Mouse (Mus musculus) frontal cortex, postnatal 36 days (tissue): ENCODE measurements around the gene Cd151.

Source experiments
- DNase-seq, 2 experiments: peaks; one replicate each; pipeline ENCODE4 v3.0.0; 2022; ENCODE audit warnings: low spot score in 2 of 2

The Cd151 gene

DNA sequence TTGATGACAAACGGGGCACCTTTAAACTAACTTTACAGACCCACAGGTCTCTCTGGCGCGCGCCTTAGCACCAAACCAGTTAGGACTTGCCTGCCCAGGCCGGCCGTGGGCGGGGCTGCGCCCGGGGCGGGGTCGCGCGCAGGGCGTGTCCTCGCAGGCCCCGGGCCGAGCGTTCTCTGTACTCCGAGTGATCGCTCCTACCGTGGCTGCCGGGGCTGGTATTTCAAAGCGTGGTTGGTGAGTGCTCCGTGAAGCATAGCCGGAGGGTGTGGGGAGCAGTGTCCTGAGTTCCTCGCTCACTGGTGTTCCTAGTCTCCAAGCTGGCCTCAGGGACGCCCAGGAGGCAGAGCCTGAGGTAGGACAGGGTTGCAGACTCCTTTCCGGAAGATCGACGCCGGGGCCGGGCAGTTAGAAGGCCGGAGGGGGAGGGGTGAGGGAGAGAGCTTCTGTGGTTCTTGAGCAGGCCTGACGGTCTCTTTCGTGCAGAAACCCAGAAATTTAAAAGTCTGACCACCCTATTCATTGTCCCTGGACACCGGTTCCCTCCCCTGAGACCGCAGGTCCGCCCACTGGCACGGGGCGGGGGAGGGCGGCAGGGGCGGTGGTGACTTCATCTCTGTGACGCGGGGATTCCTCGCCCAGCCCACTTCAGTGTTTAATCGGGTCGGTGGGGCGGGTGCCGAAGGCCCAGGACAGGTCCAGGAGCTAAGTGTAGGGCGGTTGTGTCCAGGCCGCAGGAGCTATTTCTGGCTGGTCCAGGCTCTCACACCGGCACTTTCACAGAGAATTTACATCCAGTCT, at the start of gene Cd151:
TSS of gene Cd151 (plus strand) at position 163 of the 801 bp plus-strand sequence.
- peak in 1 of 2 experiments; percentile 65 for DNase-seq

DNA sequence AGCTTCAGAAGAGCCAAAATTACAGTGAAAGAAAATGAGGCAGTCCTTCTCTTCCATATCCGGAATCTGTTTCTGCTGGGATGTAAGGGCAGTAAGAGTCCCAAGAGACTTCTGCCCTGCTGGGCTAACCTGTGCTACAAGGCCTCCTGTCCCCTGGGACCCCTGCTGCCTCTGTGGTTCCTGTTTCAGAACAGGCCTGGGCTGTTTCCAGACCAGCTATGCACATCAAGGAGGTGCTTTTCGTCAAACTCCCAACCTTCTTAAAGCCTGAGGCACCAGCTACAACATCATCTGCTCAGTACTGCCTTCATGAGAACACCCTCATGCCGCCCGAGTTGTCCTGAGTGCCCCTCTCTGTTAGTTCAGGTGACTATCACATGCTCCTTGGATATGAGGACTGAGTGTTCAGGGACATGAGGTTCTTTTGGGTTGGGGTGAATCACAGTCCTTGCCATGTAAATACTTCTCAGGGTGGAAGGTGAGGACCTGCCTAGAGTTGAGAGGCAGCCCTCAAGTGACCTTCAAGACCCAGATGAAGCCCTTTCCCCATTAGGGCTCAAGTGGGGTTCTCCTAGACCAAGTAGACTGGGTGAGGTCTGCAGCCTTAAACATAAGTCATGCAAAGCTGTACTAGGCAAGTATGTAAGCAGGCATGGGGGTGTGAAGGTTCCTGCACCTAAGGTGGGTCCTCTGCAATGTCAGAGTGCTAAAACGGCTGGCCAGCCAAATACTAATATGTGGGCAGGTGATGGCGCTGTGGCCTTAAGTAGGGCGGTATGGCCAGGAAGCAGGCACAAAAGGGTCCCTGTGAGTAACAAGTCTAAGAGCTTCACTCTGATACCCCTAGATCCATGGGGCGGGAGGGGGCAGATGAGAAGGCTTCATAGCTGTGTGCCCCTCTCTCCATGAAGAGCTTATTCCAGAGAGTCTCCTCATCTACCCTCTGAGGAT, 49.2 kb upstream of the Cd151 start:
- DNase-seq: no peak

DNA sequence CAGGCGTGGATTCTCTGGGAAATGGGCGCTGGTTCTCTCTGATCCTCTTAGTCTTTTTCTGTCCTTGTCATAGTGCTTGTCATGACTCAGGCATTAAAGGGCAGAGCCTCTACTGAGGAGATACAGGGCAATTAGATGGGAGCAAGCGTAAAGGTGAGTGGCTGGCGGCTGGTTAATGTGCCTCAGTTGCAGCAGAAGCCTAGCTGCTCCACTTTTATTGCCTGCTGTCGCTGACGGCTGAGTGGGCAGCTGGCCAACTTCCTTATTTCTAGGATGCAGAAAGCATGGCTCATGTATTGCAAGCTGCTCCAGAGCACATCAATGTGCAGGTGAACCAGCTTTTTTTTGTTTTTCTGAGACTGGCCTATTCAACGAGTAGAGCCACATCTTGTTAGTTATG, 48.2 kb upstream of the Cd151 start:
- DNase-seq: no peak

DNA sequence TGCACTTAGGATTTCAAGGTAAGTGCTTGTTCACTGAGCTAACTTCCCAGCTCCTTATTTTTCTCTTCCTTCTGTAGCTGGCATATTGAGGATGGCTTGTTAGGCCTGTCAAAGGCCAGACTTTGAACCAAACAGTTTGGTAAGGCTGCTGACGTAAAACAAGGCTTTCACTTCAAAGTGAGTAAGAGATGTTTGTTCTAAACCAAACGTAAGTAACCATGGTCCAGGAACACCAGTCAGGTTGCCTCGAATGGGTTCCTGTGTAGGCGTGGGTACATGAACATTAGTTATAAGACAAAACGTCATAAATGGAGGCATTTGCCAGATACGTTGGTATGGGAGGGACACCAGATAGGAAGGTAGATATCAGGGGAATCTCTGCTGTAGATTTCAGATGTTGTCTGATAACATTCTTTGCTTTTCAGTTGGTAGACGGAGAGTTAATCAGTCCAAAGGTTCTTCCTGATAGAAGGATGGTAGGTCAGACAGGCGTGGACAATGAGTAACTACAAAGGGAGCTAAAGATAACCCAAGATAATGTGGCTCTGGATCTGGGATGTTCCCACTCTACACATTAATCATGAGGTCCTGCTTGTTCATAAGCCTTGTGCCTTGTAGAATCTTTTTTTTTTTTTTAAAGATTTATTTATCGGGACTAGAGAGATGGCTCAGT, 47.0 kb upstream of the Cd151 start:
- no peak for DNase-seq

DNA sequence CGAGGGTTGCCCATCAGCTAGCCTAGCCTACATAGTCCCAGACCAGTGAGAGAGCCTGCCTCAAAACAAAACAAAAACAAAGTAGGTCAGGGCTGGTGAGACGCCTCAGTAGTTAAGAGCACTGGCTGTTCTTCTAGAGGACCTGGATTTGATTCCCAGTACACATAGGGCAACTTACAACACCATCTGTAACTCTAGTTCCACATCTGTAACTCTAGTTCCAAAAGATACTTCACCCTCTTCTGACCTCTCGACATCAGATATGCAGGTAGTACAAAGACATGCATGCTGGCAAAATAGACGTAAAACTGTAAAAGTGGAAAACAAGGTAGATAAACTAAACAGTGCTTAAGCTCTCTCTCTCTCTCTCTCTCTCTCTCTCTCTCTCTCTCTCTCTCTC, 43.4 kb upstream of the Cd151 start:
- no peak for DNase-seq

DNA sequence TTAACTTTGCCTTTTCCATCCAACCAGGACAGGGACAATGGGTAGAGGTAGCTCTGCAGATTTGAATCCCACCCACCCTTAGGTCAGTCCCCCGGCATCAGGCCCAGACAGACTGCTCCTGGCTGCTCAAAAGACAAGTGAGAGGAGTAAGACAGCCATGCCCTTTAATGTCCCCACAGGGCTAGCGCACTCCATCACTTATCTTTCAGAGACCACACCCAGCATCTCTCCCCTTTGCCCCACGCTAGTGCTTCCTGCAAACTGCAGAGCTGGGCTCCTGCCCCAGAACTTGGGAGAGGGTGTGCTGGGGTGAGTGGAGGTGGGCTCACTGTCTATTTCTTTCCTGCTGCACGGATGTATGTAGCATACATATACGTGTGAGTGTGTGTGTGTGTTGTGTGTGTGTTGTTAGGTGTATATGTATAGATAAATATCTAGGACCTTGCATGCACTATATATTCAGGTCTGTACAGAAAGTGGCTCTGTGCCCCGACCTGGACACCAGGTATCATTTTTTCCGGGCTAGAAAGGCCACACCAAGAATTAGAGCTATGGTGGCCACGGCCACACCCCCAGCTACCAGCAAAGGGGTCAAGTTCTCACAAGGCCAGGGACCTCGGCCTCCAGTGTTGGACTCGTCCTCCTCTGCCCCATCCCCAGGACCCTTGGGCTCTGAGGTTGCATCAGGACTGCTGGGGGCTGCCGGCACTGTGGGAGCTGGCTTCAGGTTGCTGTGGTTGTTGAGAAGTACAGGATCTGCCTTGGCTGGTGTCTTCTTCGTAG, 40.1 kb upstream of the Cd151 start:
- DNase-seq: no peak

DNA sequence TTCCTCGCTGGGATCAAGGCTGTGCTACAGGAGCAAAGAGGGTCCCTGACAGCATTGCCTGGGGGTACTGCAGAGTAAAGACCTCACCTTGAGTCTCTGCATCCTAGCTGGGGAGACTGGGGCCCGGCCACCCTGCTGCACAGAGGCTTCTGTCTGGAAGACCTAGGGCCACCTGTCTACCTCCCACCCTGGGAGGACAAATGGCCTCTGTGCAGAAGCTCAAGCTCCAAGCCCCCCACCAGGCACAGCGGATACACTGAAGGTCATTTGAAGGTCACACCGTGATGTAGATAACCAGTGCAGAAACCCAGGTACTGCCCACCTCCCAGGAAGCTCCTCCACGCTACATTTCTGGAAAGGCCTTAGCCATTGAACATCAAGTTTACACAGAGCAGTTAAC, 38.5 kb upstream of the Cd151 start:
- no peak for DNase-seq

DNA sequence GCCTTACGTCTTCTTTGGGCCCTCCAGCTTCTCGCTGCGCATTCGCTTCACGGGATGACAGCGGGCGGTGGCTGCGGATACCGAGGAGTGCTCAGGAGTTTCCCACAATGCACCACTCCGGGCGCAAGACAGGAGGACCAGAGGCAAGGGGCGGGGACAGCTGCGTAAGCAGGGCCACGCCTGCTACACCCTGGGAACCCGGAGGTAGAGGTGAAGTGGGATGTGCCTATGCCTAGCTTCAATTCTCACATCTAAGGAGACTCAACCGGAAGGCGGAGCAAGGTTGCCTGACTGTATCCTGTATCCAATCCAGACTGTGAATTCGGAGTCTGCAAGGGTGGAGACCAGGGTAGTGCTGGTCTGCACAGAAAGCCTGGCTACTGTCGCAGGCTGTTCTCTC, 37.9 kb upstream of the Cd151 start, which contains the start of gene Cend1:
TSS of gene Cend1 (minus strand) at position 182 of the 400 bp plus-strand sequence.
- peak; percentile 92 to 93 for DNase-seq

DNA sequence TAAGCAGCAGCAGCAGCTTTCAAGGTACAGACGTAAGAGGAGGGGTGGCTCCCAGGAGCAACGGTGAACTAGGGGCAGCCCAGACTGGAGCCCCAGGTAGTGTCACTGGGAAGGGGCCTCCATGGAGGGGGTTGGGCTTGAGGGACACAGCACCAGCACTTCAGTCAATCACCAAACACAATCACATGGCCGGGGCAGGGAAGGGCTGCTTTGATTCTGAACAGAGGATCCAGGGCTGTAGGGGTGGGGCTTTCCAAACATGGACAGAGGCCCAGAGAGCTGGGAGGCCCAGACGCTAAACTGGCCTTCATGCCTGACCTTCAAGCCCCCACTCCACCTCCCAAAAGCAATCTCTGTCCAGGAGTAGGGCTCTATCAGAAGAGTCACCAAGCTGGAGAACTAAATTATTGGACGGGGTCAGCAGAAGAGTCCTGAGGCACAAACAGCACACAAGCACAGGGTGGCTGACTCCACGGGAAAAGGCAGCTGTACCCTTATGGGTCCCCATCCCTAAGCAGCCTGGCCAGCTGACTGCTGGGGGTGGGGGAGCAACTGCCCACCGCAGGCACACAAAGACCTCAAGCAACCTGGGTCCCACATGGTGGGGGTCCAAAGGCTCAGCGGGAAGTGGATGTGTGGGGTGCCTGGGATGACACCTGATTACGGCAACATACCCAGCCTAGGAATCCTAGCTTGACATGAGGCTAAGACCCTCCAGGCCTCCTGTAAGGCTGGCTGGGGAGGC, 37.2 kb upstream of the Cd151 start:
- DNase-seq: no peak

DNA sequence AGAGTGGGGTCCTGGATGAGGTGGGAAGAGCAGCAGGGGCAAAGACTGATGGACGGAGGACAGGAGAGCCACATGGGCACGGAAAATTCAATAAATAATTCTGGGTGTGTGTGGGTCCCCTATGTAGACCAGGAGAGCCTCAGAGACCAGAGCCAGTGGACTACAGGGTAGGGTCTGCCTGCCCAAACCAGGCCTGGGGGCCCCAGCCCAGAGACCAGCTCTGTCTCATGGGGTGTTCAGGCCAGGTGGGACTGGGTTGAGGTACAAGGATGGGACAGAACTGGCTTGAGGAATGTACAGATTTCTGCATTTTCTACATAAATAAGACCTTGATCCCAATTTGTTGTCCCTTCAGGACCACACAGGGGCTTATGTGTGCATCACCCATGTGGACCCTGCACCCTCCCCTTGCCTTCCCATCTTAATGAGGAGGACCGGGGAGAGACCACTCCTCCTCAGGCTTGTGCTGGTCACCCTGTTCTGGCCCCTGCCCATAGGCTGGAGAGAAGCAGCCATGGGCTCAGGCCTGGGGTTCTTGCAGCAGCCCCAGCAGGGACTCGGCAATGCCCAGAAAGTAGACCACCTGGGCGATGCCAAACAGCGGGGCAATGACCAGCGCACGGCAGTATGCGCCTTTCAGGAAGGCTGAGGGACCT, 36.5 kb upstream of the Cd151 start:
- no peak for DNase-seq

DNA sequence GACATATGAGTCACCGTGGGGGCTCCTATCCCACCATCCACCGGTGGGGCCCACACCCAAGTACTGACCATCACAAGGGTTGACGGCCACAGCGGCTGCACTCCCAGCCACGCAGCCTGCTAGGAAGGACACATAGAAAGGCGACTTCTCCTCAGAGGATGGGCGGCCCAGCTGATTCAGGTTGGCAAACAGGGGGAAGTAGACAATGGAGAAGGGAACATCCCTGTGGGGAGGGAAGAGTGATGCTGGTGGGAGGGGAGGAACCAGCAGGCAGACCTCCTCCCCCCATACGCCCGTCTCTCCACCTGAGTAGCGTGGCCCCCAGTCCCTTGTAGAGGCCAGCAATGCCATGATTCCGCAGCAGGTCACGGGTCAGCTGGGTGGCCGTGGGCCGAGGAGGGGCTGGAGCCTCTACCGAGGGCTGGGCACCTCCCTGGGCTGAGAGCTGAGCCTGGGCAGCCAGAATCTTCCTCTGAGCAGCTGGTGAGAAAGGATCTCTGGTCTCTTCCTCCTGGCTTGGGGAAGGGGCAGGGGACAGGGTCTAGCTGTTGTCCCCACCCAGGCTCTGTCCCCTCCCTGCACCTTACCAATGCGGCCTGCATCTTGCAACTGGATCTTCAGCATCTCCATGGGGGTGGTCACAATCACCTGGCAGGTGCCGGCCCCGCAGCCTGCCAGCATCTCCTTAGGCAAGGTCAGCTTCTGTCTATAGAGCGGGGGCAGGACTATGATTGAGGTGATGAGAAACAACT, 35.6 kb upstream of the Cd151 start:
- no peak for DNase-seq

DNA sequence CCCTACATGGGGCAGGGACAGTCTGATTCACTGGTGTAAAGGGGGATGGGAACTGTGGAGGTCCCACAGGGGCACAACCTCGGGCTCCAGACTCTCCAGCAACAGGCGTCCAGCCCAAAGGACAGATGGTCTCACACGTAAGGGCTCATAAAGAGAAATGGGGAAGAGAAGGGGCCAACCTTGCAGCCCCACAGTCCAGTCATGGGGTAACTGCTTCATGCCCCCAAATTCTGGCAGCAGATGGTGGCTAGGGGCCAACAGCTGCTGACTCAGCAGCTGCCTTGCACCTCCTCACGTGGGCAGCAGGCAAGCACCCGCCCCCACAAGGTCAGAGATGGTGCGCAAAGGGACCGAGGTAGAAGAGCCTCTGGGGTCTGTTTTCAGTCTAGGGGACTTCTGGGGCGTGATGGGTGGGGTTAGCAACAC, 35.0 kb upstream of the Cd151 start:
- DNase-seq: no peak

DNA sequence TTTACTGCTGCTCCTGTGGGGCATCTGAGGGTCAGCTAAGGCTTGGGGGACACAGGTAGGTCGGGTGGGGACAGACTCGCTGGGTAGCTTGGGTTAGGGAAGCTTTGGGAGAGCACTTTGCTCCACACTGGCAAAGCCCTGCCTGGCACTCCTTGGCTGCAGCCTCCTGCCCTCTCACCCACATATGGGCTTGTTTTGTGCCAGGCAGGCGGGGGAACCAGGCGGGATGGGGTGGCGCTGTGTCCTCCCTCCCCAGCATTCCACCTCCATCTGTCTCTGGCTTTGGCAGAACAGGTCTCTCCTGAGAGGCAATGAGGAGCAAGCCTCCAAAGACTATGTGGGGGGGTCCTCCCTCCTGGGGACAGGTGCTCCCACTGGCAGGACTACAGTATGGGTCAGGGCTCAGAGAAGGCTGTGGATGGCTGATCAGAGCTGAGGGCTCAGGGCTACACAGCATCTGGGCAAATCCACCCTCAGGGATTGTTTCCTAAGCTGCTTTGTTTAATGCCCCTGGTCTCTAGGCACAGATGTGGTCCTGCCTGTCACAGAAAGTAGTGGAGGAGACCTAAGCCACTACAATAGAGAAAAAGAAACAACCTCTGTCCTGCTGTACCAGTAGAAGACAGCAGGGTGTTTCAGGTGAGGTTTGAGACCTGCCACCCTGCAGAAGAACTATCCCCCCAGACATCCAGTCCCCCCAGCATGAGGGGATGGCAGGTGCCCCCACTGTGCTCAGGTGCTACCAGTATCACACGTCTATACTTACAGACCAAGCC, 34.3 kb upstream of the Cd151 start:
- no peak for DNase-seq

DNA sequence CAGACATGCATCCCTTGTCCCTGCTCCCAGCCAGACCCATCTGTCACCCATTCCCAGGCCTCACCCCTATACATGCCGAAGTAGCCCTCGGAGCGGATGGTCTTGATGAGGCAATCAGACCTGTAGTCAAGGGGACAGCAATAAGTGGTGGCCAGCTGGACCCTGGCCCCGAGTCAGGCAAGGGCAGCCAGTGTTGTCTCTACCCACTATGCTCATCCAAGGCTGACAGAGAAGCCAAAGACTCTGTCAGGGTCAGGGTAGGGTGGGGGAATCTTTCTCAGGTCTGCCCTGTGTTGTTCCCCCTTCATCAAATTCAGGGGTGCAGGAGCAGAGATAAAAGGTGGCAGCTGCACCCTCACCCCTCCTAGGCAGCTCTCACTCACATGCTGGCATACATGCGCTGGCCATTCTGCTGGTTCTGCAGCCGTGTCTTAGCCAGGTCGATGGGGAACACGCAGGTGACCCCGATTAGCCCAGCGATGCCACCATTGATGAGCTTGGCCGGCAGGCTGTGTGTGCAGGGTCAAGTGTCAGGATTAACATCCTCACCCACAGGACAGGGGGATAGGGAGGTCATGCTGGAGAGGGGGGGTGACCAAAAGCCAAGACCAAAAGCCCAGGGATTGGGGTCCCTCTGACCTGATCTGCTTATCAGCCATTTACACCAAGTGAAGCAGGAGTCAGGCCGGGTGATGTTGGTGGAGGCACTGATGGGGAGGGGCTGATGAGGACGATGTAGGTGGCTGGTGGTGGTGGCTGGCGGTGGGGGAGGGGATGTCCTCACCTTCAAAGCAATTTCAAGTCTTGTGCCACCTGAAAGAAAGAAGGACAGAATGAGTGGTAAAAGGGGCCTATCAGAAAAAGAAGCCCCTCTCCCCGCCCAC, 33.4 kb upstream of the Cd151 start:
- DNase-seq: no peak

DNA sequence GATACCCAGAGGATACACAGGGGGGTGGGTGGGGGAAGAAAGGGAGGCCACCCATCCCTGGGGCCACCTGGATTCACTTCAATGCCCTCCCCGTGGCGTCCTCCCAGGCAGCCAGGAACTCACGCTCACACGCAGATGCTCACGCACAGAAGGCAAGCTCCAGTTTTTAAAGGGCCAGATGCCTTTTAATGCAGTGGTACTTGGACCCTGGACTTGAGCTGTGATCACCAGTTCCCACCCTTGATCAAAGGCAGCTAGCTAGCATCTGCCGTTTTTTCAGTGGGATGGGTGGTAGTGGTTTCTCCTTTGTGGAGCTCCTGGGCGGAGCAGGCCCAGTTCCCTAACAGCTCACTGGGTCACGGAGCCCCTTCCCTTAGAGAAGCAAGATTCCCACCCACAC, 32.7 kb upstream of the Cd151 start:
- DNase-seq: peak; percentile 70 to 80

DNA sequence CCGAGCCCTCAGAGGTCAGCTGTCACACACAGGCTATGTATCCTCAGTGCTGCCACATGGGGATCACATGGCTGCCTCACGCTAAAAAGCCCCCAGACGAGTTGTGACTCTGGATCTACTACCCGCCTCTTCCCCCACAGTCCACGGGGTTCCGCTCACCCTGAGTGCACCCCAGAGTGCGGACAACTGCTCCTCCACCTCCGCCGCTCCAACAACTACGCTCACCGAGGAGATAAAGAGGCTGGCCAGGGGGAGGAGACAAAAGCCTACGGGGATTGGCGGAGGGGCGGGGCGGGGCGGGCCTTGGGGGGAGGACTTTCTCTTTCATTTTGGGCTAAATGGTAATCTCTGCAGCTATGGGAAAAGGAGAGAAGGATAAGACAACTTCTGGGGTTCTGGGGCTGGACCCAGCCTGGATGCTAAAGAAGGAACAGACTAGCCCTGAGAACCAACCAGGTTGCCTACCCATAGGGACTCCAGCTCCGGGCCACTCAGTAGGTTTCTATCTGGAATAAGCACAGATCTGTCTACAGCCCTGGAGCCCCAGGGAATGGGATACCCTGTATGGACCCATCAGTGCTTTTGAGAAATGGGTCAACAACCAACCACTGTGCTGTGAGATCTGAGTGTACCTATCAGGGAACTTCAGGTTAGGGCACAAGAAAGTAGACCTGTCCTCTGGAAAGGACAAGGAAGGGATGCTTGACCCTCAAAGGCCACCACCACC, 31.9 kb upstream of the Cd151 start:
- DNase-seq: peak in 1 of 2 experiments; percentile 52
